30 mouse cellular contexts compared by ENCODE assay signal in genomic region chr11:34312208-34312607, GRCm38 (mm10). TPM values are rescaled to one million over a fixed set of nuclear protein-coding genes. Genes with fewer than 3 reads are reported as not detected.
A peak's percentile ranks its signal among the peaks of the same experiment; 100 is the strongest.
DNase-seq lines count a peak whose midpoint lies in the region; ATAC-seq lines count a peak whose summit lies in the region.
"Had no signal": no experiment of that assay in that cellular context is flagged by ENCODE, and none has a peak within 500 bp of the region (broad histone marks: within the 10 kb centered on the region; RNA-seq: fewer than 3 reads in every experiment).

No protein-coding gene starts in this region.

- WGBS in liver, embryonic 12.5 days (ENCODE audit: insufficient replicate concordance): 44% methylated on average over 7 of the region's 7 CpGs
- WGBS in liver, embryonic 11.5 days: 61% methylated on average over 7 of the region's 7 CpGs
- 86% methylated on average over 7 of the region's 7 CpGs for WGBS in forebrain, embryonic 16.5 days

- H3K4me2 ChIP-seq in liver, embryonic 12.5 days: no peak overlapping the region
- H3K4me2 ChIP-seq in liver, embryonic 11.5 days: no peak overlapping the region
- H3K4me2 ChIP-seq in forebrain, embryonic 16.5 days (ENCODE audit: low read length): no peak overlapping the region
- H3K4me2 ChIP-seq: embryonic facial prominence, embryonic 12.5 days; embryonic facial prominence, embryonic 15.5 days; forebrain, embryonic 12.5 days; forebrain, embryonic 15.5 days; heart, embryonic 11.5 days; hindbrain, embryonic 13.5 days; intestine, embryonic 15.5 days had no signal

- no peak overlapping the region for H3K9ac ChIP-seq in liver, embryonic 12.5 days
- no peak overlapping the region for H3K9ac ChIP-seq in liver, embryonic 11.5 days (ENCODE audit: low read depth, low read length)
- H3K9ac ChIP-seq in forebrain, embryonic 16.5 days (replicated peaks; ENCODE audit: low read depth, low read length): no peak overlapping the region
- H3K9ac ChIP-seq: embryonic facial prominence, embryonic 12.5 days; embryonic facial prominence, embryonic 15.5 days; forebrain, embryonic 12.5 days; forebrain, embryonic 15.5 days; hindbrain, embryonic 13.5 days; intestine, embryonic 15.5 days had no signal

- ATAC-seq in liver, embryonic 12.5 days: peak; percentile 70
- no peak for ATAC-seq in liver, embryonic 11.5 days (replicated peaks; ENCODE audit: low FRiP score)
- 0 out of 2 replicates have a peak, but pooled peaks have one; percentile 23 for ATAC-seq in megakaryocyte progenitor cell, adult 5-6 weeks (replicated peaks; ENCODE audit: poor library complexity)
- ATAC-seq in forebrain, embryonic 16.5 days: no peak
- ATAC-seq: CD4-positive, CD25-positive, alpha-beta regulatory T cell, adult 4 months; forebrain, embryonic 15.5 days; hindbrain, embryonic 16.5 days; intestine, embryonic 15.5 days; Patski had no signal

- H3K36me3 ChIP-seq in liver, embryonic 12.5 days: no peaks in the 10 kb centered on the region
- H3K36me3 ChIP-seq in liver, embryonic 11.5 days (ENCODE audit: control insufficient read depth, insufficient read depth, low read length): no peaks in the 10 kb centered on the region
- H3K36me3 ChIP-seq in forebrain, embryonic 16.5 days (ENCODE audit: control insufficient read depth, insufficient read depth): no peaks in the 10 kb centered on the region
- H3K36me3 ChIP-seq: embryonic facial prominence, embryonic 12.5 days; embryonic facial prominence, embryonic 15.5 days; forebrain, embryonic 12.5 days; forebrain, embryonic 15.5 days; hindbrain, embryonic 13.5 days; intestine, embryonic 15.5 days had no signal

- H3K4me1 ChIP-seq in liver, embryonic 12.5 days: peaks cover 12% of the 10 kb centered on the region
- H3K4me1 ChIP-seq in liver, embryonic 11.5 days (replicated peaks; ENCODE audit: control insufficient read depth, insufficient read depth, low read length): no peaks in the 10 kb centered on the region
- peaks cover 17% of the 10 kb centered on the region for H3K4me1 ChIP-seq in forebrain, embryonic 16.5 days (replicated peaks; ENCODE audit: control insufficient read depth, insufficient read depth, low read length)
- H3K4me1 ChIP-seq: embryonic facial prominence, embryonic 12.5 days; intestine, embryonic 15.5 days had no signal

- H3K27me3 ChIP-seq in liver, embryonic 12.5 days (replicated peaks): no peaks in the 10 kb centered on the region
- no peaks in the 10 kb centered on the region for H3K27me3 ChIP-seq in liver, embryonic 11.5 days (replicated peaks; ENCODE audit: control insufficient read depth, insufficient read depth, low read length)
- H3K27me3 ChIP-seq in forebrain, embryonic 16.5 days (replicated peaks; ENCODE audit: control insufficient read depth, insufficient read depth, low read length): no peaks in the 10 kb centered on the region
- H3K27me3 ChIP-seq: embryonic facial prominence, embryonic 12.5 days; embryonic facial prominence, embryonic 15.5 days; forebrain, embryonic 15.5 days; intestine, embryonic 15.5 days had no signal

- no peak overlapping the region for H3K4me3 ChIP-seq in liver, embryonic 12.5 days
- no peak overlapping the region for H3K4me3 ChIP-seq in liver, embryonic 11.5 days (ENCODE audit: low read depth, low read length)
- H3K4me3 ChIP-seq in forebrain, embryonic 16.5 days (replicated peaks; ENCODE audit: low read length): no peak overlapping the region
- H3K4me3 ChIP-seq: embryonic facial prominence, embryonic 12.5 days; embryonic facial prominence, embryonic 15.5 days; forebrain, embryonic 12.5 days; forebrain, embryonic 15.5 days; hindbrain, embryonic 13.5 days; intestine, embryonic 15.5 days had no signal

- no peak for DNase-seq in liver, embryonic 11.5 days (ENCODE audit: low spot score)
- peak; percentile 20 for DNase-seq in c-Kit-positive CD71-positive TER-119-negative erythroid progenitor cells, embryonic 14.5 days (ENCODE audit: low read depth)
- no peak for DNase-seq in embryo, embryonic 9.5 days (ENCODE audit: extremely low spot score)
- DNase-seq in cerebellum, postnatal 10 days: no peak
- DNase-seq: adrenal gland, postnatal 10 days; adrenal gland, postnatal 36 days; cerebellum, adult 11 months; cerebellum, adult 2 months; cerebellum, adult 9-11 months; gastrocnemius, postnatal 10 days; gastrocnemius, postnatal 36 days had no signal

- no peaks in the 10 kb centered on the region for H3K9me3 ChIP-seq in liver, embryonic 12.5 days (replicated peaks)
- no peaks in the 10 kb centered on the region for H3K9me3 ChIP-seq in liver, embryonic 11.5 days (ENCODE audit: control insufficient read depth, low read length)
- H3K9me3 ChIP-seq in forebrain, embryonic 16.5 days (ENCODE audit: control insufficient read depth, low read length): no peaks in the 10 kb centered on the region
- H3K9me3 ChIP-seq: embryonic facial prominence, embryonic 12.5 days; embryonic facial prominence, embryonic 15.5 days; forebrain, embryonic 12.5 days; forebrain, embryonic 15.5 days; hindbrain, embryonic 13.5 days; intestine, embryonic 15.5 days had no signal

- no peak overlapping the region for H3K27ac ChIP-seq in liver, embryonic 12.5 days
- no peak overlapping the region for H3K27ac ChIP-seq in liver, embryonic 11.5 days (ENCODE audit: low read depth, low read length)
- no peak overlapping the region for H3K27ac ChIP-seq in forebrain, embryonic 16.5 days (ENCODE audit: low read length)
- H3K27ac ChIP-seq: embryonic facial prominence, embryonic 12.5 days; embryonic facial prominence, embryonic 15.5 days; forebrain, embryonic 12.5 days; forebrain, embryonic 15.5 days; hindbrain, embryonic 13.5 days; intestine, embryonic 15.5 days had no signal

RNA-seq across cellular contexts. Expression of gene Fam196b, which starts 2.4 kb away (rescaled TPM):
- 0.07 and 0.10 TPM in 2 replicates for polyA plus RNA-seq in liver, embryonic 12.5 days (2016; fragmentation: Nextera tagmentation; extraction: Ambion mirVana)
- 0.25 and 0.27 TPM in 2 replicates for polyA plus RNA-seq in liver, embryonic 11.5 days (2014; fragmentation: Nextera tagmentation; extraction: Ambion mirVana)
- total RNA-seq in megakaryocyte progenitor cell, adult 5-6 weeks (2015): not detected in 2 replicates
- total RNA-seq in megakaryocyte progenitor cell, adult 5-6 weeks (2017): 0.07 TPM in 1 of 2 replicates, not detected in the other
- polyA plus RNA-seq in forebrain, embryonic 16.5 days (2015; fragmentation: Nextera tagmentation; extraction: Ambion mirVana): 1.5 and 2.5 TPM in 2 replicates
- total RNA-seq: adrenal gland, adult 18-20 months; granulocyte monocyte progenitor cell, adult 5-6 weeks; heart, adult 8-10 months; heart, postnatal 25 days had no signal
- polyA plus RNA-seq: C2C12; heart, postnatal 0 days; Patski had no signal

Comparison
In these comparisons a context has a peak if more than half of its experiments do, and no peak if none do; other contexts are left out.
1. ATAC-seq: peak in liver, embryonic 12.5 days (single experiment) and megakaryocyte progenitor cell, adult 5-6 weeks (single experiment); none in liver, embryonic 11.5 days (single experiment) and forebrain, embryonic 16.5 days (single experiment).